Mouse (Mus musculus) megakaryocyte, embryonic 14.5 days (primary cell): ENCODE measurements around the gene Atxn7l1. TPM values are rescaled to one million over a fixed set of nuclear protein-coding genes. Genes with fewer than 3 reads are reported as not detected.
A peak's percentile ranks its signal among the peaks of the same experiment; 100 is the strongest.

Experiments
- H3K27me3 ChIP-seq: replicated peaks from 2 replicates; pipeline ENCODE3; 2012; ENCODE audit warnings: inconsistent platforms
- H3K36me3 ChIP-seq: replicated peaks from 2 replicates; pipeline ENCODE3; 2012; ENCODE audit warnings: low read length, inconsistent platforms, mixed read lengths
- H3K4me1 ChIP-seq: 2 replicates; pipeline ENCODE4 v1.6.1; 2012; ENCODE audit warnings: inconsistent platforms
- H3K4me3 ChIP-seq: replicated peaks from 2 replicates; pipeline ENCODE3; 2012; ENCODE audit warnings: moderate library complexity, mild to moderate bottlenecking, inconsistent platforms
- H3K9me3 ChIP-seq: 2 replicates; pipeline ENCODE4 v1.6.1; 2012; ENCODE audit warnings: inconsistent platforms
- FLI1 ChIP-seq: IDR thresholded peaks from 2 replicates; pipeline ENCODE4 v1.6.1; 2012; ENCODE audit warnings: low read length, inconsistent platforms, mixed read lengths
- GATA1 ChIP-seq: IDR thresholded peaks from 3 replicates; pipeline ENCODE4 v1.6.1; 2012; ENCODE audit warnings: mixed read lengths, low read length, inconsistent platforms, borderline replicate concordance
- polyA plus RNA-seq: library from polyadenylated mRNA; stranded (reverse); fragments of >175 nt; gene quantifications from 2 replicates; pipeline ENCODE4 v1.2.3, GENCODE M21; 2012; ENCODE audit warnings: low replicate concordance; ENCODE audit not compliant: insufficient read depth

Atxn7l1 gene
- polyA plus RNA-seq, 1 experiment: 22.5 TPM

GRCm38 (mm10) chr12:33218215-33218859, 70.8 kb downstream of the Atxn7l1 start:
- no peak for TF ChIP-seq FLI1
- no peak for TF ChIP-seq GATA1
- Histone ChIP-seq H3K27me3 (peaks cover 2% of the 10 kb centered on the region), H3K4me1 (peaks cover 32% of the 10 kb centered on the region), H3K9me3 (no peaks in the 10 kb centered on the region), H3K4me3 (no peak overlapping the region), H3K36me3 (peaks cover 44% of the 10 kb centered on the region)

- Histone ChIP-seq H3K36me3 (peaks cover 48% of the 10 kb centered on the region), H3K27me3 (peaks cover 2% of the 10 kb centered on the region), H3K4me3 (no peak overlapping the region), H3K4me1 (peaks cover 32% of the 10 kb centered on the region), H3K9me3 (no peaks in the 10 kb centered on the region)
- no peak for TF ChIP-seq FLI1
- TF ChIP-seq GATA1: no peak
Measured at GRCm38 (mm10) chr12:33219436-33219835, 71.9 kb downstream of the Atxn7l1 start.

GRCm38 (mm10) chr12:33220081-33220480, 72.6 kb downstream of the Atxn7l1 start:
- Histone ChIP-seq H3K9me3 (no peaks in the 10 kb centered on the region), H3K36me3 (peaks cover 50% of the 10 kb centered on the region), H3K4me3 (no peak overlapping the region), H3K4me1 (peaks cover 32% of the 10 kb centered on the region), H3K27me3 (peaks cover 2% of the 10 kb centered on the region)
- TF ChIP-seq FLI1 (no peak), GATA1 (no peak)

- peaks cover 35% of the 10 kb centered on the region for H3K4me1 ChIP-seq
Measured at GRCm38 (mm10) chr12:33220509-33221051, 73.1 kb downstream of the Atxn7l1 start.

GRCm38 (mm10) chr12:33222187-33222586, 74.7 kb downstream of the Atxn7l1 start:
- no peaks in the 10 kb centered on the region for H3K9me3 ChIP-seq
- TF ChIP-seq GATA1 (no peak), FLI1 (no peak)
- H3K27me3 ChIP-seq: peaks cover 5% of the 10 kb centered on the region
- H3K4me1 ChIP-seq: peaks cover 42% of the 10 kb centered on the region
- no peak overlapping the region for H3K4me3 ChIP-seq
- H3K36me3 ChIP-seq: peaks cover 49% of the 10 kb centered on the region

More at GRCm38 (mm10) chr12:33220509-33221051, 73.1 kb downstream of the Atxn7l1 start:
- H3K27me3 ChIP-seq: peaks cover 5% of the 10 kb centered on the region
- peaks cover 54% of the 10 kb centered on the region for H3K36me3 ChIP-seq
- TF ChIP-seq FLI1 (no peak), GATA1 (no peak)
- H3K4me3 ChIP-seq: peak overlapping the region; percentile 60
- H3K9me3 ChIP-seq: no peaks in the 10 kb centered on the region

- no peak overlapping the region for H3K4me3 ChIP-seq
- peaks cover 3% of the 10 kb centered on the region for H3K27me3 ChIP-seq
- H3K4me1 ChIP-seq: peaks cover 41% of the 10 kb centered on the region
- no peaks in the 10 kb centered on the region for H3K9me3 ChIP-seq
- peaks cover 24% of the 10 kb centered on the region for H3K36me3 ChIP-seq
- TF ChIP-seq FLI1 (no peak), GATA1 (no peak)
Measured at GRCm38 (mm10) chr12:33225117-33225541, 77.6 kb downstream of the Atxn7l1 start.

- Histone ChIP-seq H3K9me3 (no peaks in the 10 kb centered on the region), H3K36me3 (peaks cover 16% of the 10 kb centered on the region), H3K4me1 (peaks cover 32% of the 10 kb centered on the region), H3K27me3 (peaks cover 3% of the 10 kb centered on the region), H3K4me3 (no peak overlapping the region)
- no peak for TF ChIP-seq GATA1
- TF ChIP-seq FLI1: no peak
Measured at GRCm38 (mm10) chr12:33225978-33226377, 78.5 kb downstream of the Atxn7l1 start.

- H3K4me1 ChIP-seq: peaks cover 26% of the 10 kb centered on the region
- no peak overlapping the region for H3K4me3 ChIP-seq
- TF ChIP-seq FLI1 (no peak), GATA1 (no peak)
- H3K27me3 ChIP-seq: peaks cover 3% of the 10 kb centered on the region
- H3K9me3 ChIP-seq: no peaks in the 10 kb centered on the region
- H3K36me3 ChIP-seq: peaks cover 14% of the 10 kb centered on the region
Measured at GRCm38 (mm10) chr12:33226596-33226995, 79.1 kb downstream of the Atxn7l1 start.

GRCm38 (mm10) chr12:33235314-33235713, 87.8 kb downstream of the Atxn7l1 start:
- 0 out of 2 replicates have a peak, but pooled peaks cover under 1% of the 10 kb centered on the region for H3K9me3 ChIP-seq
- no peak overlapping the region for H3K4me3 ChIP-seq
- TF ChIP-seq FLI1 (no peak), GATA1 (no peak)
- peaks cover 2% of the 10 kb centered on the region for H3K27me3 ChIP-seq
- H3K4me1 ChIP-seq: peaks cover 8% of the 10 kb centered on the region
- H3K36me3 ChIP-seq: no peaks in the 10 kb centered on the region

GRCm38 (mm10) chr12:33235771-33236323, 88.4 kb downstream of the Atxn7l1 start:
- peaks cover 8% of the 10 kb centered on the region for H3K4me1 ChIP-seq
- no peak overlapping the region for H3K4me3 ChIP-seq
- 0 out of 2 replicates have a peak, but pooled peaks cover 4% of the 10 kb centered on the region for H3K9me3 ChIP-seq
- H3K36me3 ChIP-seq: no peaks in the 10 kb centered on the region
- TF ChIP-seq GATA1 (no peak), FLI1 (no peak)
- H3K27me3 ChIP-seq: peaks cover 2% of the 10 kb centered on the region
